Mouse (Mus musculus) G1E (cell line): ENCODE measurements around the gene Vezt.

Experiments
- CTCF ChIP-seq: IDR thresholded peaks from 2 replicates; pipeline ENCODE4 v1.5.1; 2012; ENCODE audit warnings: low read depth, low read length, inconsistent platforms, mixed read lengths
- GATA1 ChIP-seq: IDR thresholded peaks from 2 replicates; pipeline ENCODE4 v1.6.1; 2012; ENCODE audit warnings: borderline replicate concordance, low read length, inconsistent platforms, mixed read lengths
- GATA2 ChIP-seq: IDR thresholded peaks from 2 replicates; pipeline ENCODE4 v1.6.1; 2012; ENCODE audit warnings: low read depth, low read length, inconsistent platforms, borderline replicate concordance
- POLR2AphosphoS5 ChIP-seq: IDR thresholded peaks from 2 replicates; pipeline ENCODE4 v1.6.1; 2012; ENCODE audit warnings: low read depth, low read length, inconsistent platforms; ENCODE audit not compliant: insufficient replicate concordance
- TAL1 ChIP-seq: conservative IDR thresholded peaks from 2 replicates; pipeline ENCODE4 v1.6.1; 2012; ENCODE audit warnings: low read depth, low read length, inconsistent platforms, mixed read lengths

DNA sequence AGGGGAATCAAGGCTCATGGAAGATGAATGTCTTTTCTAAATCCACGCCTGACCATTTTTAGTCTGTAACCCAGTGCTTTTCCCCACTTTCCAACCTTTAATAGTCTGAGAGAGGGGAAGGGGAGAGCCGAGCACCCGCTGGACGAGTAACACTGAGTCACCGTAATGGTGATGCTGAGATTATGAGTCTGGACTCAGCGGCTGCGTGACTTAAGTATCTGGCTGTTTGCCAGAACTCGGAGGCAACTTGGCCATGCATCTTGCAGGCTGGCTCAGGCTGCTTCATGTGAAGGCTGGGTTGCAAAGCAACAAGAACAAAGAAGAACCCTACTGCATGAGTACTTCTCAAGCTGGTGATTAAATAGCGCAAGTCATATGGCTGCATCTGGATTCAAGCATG lies 101.6 kb downstream of the Vezt start:
- TF ChIP-seq CTCF (no peak), POLR2AphosphoS5 (no peak), GATA1 (no peak), GATA2 (no peak), TAL1 (no peak)
